Mouse (Mus musculus): Measurements from ENCODE around the gene Smgc.
A peak's percentile ranks its signal among the peaks of the same experiment; 100 is the strongest.
"Not testable (repeated sequence)": the region's sequence is repeated elsewhere in the genome, so short reads cannot be mapped to it uniquely, and the experiment has no call there.

The Smgc gene

DNA sequence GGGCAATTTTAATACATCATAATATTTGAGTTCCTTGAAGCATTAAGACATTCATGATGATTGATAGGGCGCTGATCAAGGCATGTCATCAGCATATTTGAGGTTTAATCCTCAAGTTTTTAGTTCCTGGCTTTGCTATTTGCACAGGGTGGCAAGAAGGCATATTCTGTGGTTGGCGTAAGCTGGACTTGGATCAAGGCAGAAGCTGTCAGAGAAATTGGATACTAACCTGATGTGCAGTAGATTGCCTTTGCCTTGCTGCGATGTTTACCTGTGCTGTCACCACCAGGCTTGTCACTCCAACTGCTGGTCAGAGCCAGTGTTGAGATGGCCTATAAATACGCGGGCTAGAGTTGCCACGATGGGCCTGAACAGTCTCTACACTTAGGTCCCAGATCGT lies at the start of gene Smgc:
Gene Smgc, plus strand, starts transcription at position 301 of the 400 bp plus-strand sequence.
- DNase-seq (ENCODE audit: low spot score): no peak

DNA sequence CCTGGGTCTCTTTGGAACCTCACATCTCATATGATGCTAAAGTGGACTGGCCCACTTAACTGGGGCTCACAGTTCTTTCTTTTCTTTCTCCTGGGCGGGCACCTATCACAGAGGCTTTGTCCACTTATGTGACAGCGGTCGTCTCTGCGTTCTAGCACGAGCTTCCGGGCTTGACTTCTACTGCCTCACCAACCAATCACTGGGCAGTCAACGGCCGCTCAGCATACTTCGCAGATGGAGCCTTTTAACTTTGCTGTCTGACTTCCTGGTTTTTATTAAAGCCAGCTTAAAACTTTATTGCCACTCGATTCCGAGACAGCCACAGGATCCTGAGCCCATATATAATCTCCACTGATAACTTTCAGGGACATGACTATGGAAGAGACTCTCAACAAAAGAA lies 49.7 kb upstream of the Smgc start:
- DNase-seq (ENCODE audit: low spot score): no peak

DNA sequence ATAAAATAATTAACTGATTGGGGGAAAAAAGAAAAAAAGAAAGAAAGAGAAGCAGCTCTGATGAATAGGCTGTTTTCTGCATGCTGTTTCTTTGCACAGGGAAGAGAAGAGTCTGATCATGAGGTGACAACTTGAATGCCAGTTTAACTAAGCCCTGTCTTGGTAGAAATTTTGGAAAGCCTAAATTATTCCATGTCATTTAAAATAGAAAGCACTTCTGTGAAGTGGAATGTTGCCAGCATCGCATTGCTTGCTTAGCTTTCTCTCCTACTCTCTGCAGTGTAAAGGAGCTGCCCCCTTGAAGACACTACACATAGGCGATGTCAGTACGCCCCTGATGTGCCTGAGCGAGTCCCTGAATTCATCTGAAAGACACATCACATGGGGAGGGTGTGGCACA lies 31.6 kb upstream of the Smgc start:
- DNase-seq (ENCODE audit: low spot score): no peak

DNA sequence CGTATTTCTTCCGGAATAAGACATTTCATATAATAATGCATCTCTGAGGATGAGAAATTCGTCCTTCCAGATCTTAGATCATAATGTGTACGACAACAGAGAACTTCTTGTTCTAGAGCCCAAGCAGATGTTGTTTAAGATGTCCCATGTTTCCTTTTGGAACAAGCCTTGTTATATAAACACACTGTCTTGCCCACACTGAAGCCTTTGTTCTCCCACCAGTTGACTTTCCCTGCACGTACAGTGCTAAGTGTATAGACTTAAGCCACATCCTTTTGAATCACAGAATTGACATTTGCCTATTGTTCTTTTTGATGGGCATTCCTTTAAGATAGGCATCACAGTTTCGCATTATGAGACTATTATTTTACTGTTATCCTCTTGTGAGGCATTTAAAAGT lies 2.7 kb upstream of the Smgc start:
- DNase-seq (ENCODE audit: low spot score): no peak

DNA sequence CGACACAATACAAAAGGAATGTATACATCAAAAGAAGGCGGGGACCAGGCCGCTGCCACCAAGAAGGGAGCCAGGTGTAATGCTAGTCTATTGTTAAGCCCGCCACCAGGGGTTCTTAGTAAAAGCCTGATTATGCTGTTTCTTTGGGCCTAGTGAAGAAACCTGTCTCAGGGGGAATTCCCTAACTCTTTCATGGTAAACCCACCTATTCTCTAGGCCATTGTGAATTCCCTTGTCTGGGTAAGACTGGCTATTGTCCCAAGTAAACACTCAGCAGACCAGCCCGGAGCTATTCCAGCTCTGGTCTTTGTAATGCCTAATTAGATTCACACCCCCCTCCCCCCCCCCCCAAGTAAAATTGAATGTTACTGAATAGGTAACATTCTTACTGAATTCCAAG lies 26.1 kb downstream of the Smgc start:
- DNase-seq (ENCODE audit: low spot score): not testable (repeated sequence)

DNA sequence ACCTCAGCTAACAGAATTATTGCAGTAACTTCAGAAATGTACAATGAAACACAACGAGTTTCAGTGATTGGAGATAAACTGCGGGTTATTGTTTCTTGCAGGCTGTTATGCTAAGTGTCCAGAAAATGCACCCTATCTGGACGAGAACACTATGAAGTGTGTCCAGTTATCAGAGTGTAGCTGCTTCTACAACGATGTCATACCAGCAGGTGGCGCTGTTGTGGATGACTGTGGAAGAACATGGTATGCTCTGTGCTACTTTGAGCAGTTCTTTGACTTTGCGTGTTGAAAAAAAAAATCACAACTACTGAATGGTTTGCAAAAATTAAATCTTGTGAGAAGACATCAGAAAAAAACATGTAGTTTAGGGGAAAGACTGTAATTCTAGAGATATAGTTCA lies 62.2 kb downstream of the Smgc start:
- no peak for DNase-seq (ENCODE audit: low spot score)

DNA sequence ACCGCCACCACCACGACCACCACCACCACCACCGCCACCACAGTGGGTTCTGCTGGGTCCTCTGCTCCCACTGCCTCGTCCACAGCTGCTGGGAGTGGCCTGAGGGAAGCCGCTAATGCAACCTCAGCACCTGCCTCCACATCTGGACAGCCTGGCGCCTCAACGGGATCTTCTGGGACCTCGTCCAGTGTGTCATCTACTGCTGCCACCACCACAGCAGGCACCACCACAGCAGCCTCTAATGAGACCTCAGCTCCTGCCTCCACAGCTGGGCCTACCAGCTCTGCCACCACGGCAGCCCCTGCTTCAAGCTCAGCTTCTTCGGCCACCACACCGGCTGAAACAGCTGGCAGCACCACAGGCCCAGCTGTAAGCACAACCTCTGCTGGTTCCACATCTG lies 69.0 kb downstream of the Smgc start:
- peak; percentile 33 for DNase-seq (ENCODE audit: low spot score)

Data from ovary, postnatal 10 days (tissue).